Mouse (Mus musculus): Measurements from ENCODE around the gene Tarsl2. TPM values are rescaled to one million over a fixed set of nuclear protein-coding genes. Genes with fewer than 3 reads are reported as not detected.

The Tarsl2 gene
- polyA plus RNA-seq (2014; fragmentation: Nextera tagmentation; extraction: Ambion mirVana): 9.1 and 10.4 TPM in 2 replicates

- H3K9me3 ChIP-seq (ENCODE audit: low read depth, low read length): no peaks in the 10 kb centered on the region
- ATAC-seq (ENCODE audit: insufficient read depth): peak; percentile 94
- H3K9ac ChIP-seq: peak within 1 kb of the TSS; percentile 60
- DNase-seq: peak; percentile 92
- no peaks in the 10 kb centered on the region for H3K27me3 ChIP-seq (ENCODE audit: insufficient read depth, low read length)
- no peaks in the 10 kb centered on the region for H3K4me1 ChIP-seq (ENCODE audit: insufficient read depth)
- no peak for TF ChIP-seq CTCF (IDR thresholded peaks at IDR 0.05; ENCODE audit: low read depth)
- peak within 1 kb of the TSS; percentile 68 for H3K4me3 ChIP-seq (ENCODE audit: low read depth, low read length)
- WGBS: 1% methylated on average over 64 of the region's 64 CpGs
- peak within 1 kb of the TSS; percentile 67 for H3K27ac ChIP-seq (ENCODE audit: low read depth)
- H3K4me2 ChIP-seq: peak within 1 kb of the TSS; percentile 87
- H3K36me3 ChIP-seq (ENCODE audit: insufficient read depth): peaks cover 8% of the 10 kb centered on the region; the same call in 1 of the 2 replicates
Measured at GRCm38 (mm10) chr7:65644643-65645351, at the start of gene Tarsl2. Gene Tarsl2 (plus strand): TSS chr7:65644898.

GRCm38 (mm10) chr7:65606124-65606523 is 38.6 kb upstream of the Tarsl2 start:
- Histone ChIP-seq H3K9me3 (ENCODE audit: low read depth, low read length) (no peaks in the 10 kb centered on the region), H3K36me3 (ENCODE audit: insufficient read depth) (no peaks in the 10 kb centered on the region), H3K4me3 (ENCODE audit: low read depth, low read length) (no peak overlapping the region), H3K9ac (no peak overlapping the region), H3K27me3 (ENCODE audit: insufficient read depth, low read length) (no peaks in the 10 kb centered on the region), H3K27ac (ENCODE audit: low read depth) (no peak overlapping the region), H3K4me2 (no peak overlapping the region), H3K4me1 (ENCODE audit: insufficient read depth) (no peaks in the 10 kb centered on the region)
- DNase-seq: no peak
- WGBS: 58% methylated on average over 3 of the region's 3 CpGs
- no peak for TF ChIP-seq CTCF (IDR thresholded peaks at IDR 0.05; ENCODE audit: low read depth)
- ATAC-seq (ENCODE audit: insufficient read depth): no peak

- ATAC-seq (ENCODE audit: insufficient read depth) (no peak), DNase-seq (no peak)
- Histone ChIP-seq H3K4me2 (no peak overlapping the region), H3K36me3 (ENCODE audit: insufficient read depth) (no peaks in the 10 kb centered on the region), H3K27ac (ENCODE audit: low read depth) (no peak overlapping the region), H3K4me1 (ENCODE audit: insufficient read depth) (no peaks in the 10 kb centered on the region), H3K9ac (no peak overlapping the region), H3K4me3 (ENCODE audit: low read depth, low read length) (no peak overlapping the region), H3K27me3 (ENCODE audit: insufficient read depth, low read length) (no peaks in the 10 kb centered on the region), H3K9me3 (ENCODE audit: low read depth, low read length) (no peaks in the 10 kb centered on the region)
- WGBS: 75% methylated on average over 5 of the region's 5 CpGs
- TF ChIP-seq CTCF (IDR thresholded peaks at IDR 0.05; ENCODE audit: low read depth): no peak
Measured at GRCm38 (mm10) chr7:65607003-65607402, 37.7 kb upstream of the Tarsl2 start.

- Histone ChIP-seq H3K27me3 (ENCODE audit: insufficient read depth, low read length) (no peaks in the 10 kb centered on the region), H3K9me3 (ENCODE audit: low read depth, low read length) (no peaks in the 10 kb centered on the region), H3K4me2 (no peak overlapping the region), H3K36me3 (ENCODE audit: insufficient read depth) (no peaks in the 10 kb centered on the region), H3K4me1 (ENCODE audit: insufficient read depth) (no peaks in the 10 kb centered on the region), H3K27ac (ENCODE audit: low read depth) (no peak overlapping the region), H3K9ac (no peak overlapping the region), H3K4me3 (ENCODE audit: low read depth, low read length) (no peak overlapping the region)
- 73% methylated on average over 5 of the region's 5 CpGs for WGBS
- peak; percentile 46 for TF ChIP-seq CTCF (IDR thresholded peaks at IDR 0.05; ENCODE audit: low read depth)
- ATAC-seq (ENCODE audit: insufficient read depth) (no peak), DNase-seq (peak; percentile 31)
Measured at GRCm38 (mm10) chr7:65610171-65610570, 34.5 kb upstream of the Tarsl2 start.

GRCm38 (mm10) chr7:65610673-65611072 is 34.0 kb upstream of the Tarsl2 start:
- 58% methylated on average over 8 of the region's 8 CpGs for WGBS

GRCm38 (mm10) chr7:65611298-65611697 is 33.4 kb upstream of the Tarsl2 start:
- DNase-seq (no peak), ATAC-seq (ENCODE audit: insufficient read depth) (no peak)
- H3K27me3 ChIP-seq (ENCODE audit: insufficient read depth, low read length): no peaks in the 10 kb centered on the region
- no peak overlapping the region for H3K9ac ChIP-seq
- H3K4me3 ChIP-seq (ENCODE audit: low read depth, low read length): no peak overlapping the region
- no peak for TF ChIP-seq CTCF (IDR thresholded peaks at IDR 0.05; ENCODE audit: low read depth)
- H3K4me1 ChIP-seq (ENCODE audit: insufficient read depth): no peaks in the 10 kb centered on the region
- H3K27ac ChIP-seq (ENCODE audit: low read depth): no peak overlapping the region
- H3K9me3 ChIP-seq (ENCODE audit: low read depth, low read length): no peaks in the 10 kb centered on the region
- H3K36me3 ChIP-seq (ENCODE audit: insufficient read depth): no peaks in the 10 kb centered on the region
- WGBS: 60% methylated on average over 3 of the region's 3 CpGs
- no peak overlapping the region for H3K4me2 ChIP-seq

More at GRCm38 (mm10) chr7:65610673-65611072, 34.0 kb upstream of the Tarsl2 start:
- Histone ChIP-seq H3K36me3 (ENCODE audit: insufficient read depth) (no peaks in the 10 kb centered on the region), H3K4me1 (ENCODE audit: insufficient read depth) (no peaks in the 10 kb centered on the region), H3K9ac (no peak overlapping the region), H3K27ac (ENCODE audit: low read depth) (no peak overlapping the region), H3K27me3 (ENCODE audit: insufficient read depth, low read length) (no peaks in the 10 kb centered on the region), H3K9me3 (ENCODE audit: low read depth, low read length) (no peaks in the 10 kb centered on the region), H3K4me2 (no peak overlapping the region), H3K4me3 (ENCODE audit: low read depth, low read length) (no peak overlapping the region)
- ATAC-seq (ENCODE audit: insufficient read depth) (no peak), DNase-seq (no peak)
- TF ChIP-seq CTCF (IDR thresholded peaks at IDR 0.05; ENCODE audit: low read depth): no peak

- WGBS: 69% methylated on average over 5 of the region's 5 CpGs
- Histone ChIP-seq H3K27ac (ENCODE audit: low read depth) (no peak overlapping the region), H3K4me1 (ENCODE audit: insufficient read depth) (no peaks in the 10 kb centered on the region), H3K9ac (no peak overlapping the region), H3K4me3 (ENCODE audit: low read depth, low read length) (no peak overlapping the region), H3K9me3 (ENCODE audit: low read depth, low read length) (no peaks in the 10 kb centered on the region), H3K36me3 (ENCODE audit: insufficient read depth) (no peaks in the 10 kb centered on the region), H3K4me2 (no peak overlapping the region), H3K27me3 (ENCODE audit: insufficient read depth, low read length) (no peaks in the 10 kb centered on the region)
- no peak for ATAC-seq (ENCODE audit: insufficient read depth)
- TF ChIP-seq CTCF (IDR thresholded peaks at IDR 0.05; ENCODE audit: low read depth): no peak
- DNase-seq: no peak
Measured at GRCm38 (mm10) chr7:65613723-65614122, 31.0 kb upstream of the Tarsl2 start.

All from lung, embryonic 14.5 days (tissue).